Mouse (Mus musculus): ENCODE measurements around the gene Hsf4. TPM values are rescaled to one million over a fixed set of nuclear protein-coding genes. Genes with fewer than 3 reads are reported as not detected.

Hsf4 gene
- 0.08 and 0.17 TPM in 2 replicates for polyA plus RNA-seq (2012; rRNA removed)

GRCm38 (mm10) chr8:105269461-105269947, at the start of gene Hsf4:
Gene Hsf4, plus strand, starts transcription at chr8:105269801.

GRCm38 (mm10) chr8:105224413-105225271, 45.0 kb upstream of the Hsf4 start, which contains the start of gene D230025D16Rik:
Gene D230025D16Rik, plus strand, starts transcription at chr8:105225145.

GRCm38 (mm10) chr8:105254966-105255350, 14.6 kb upstream of the Hsf4 start, which contains the start of gene B3gnt9:
Gene B3gnt9, minus strand, starts transcription at chr8:105255153.

GRCm38 (mm10) chr8:105264024-105264982, 5.3 kb upstream of the Hsf4 start, which contains the start of the genes Tradd and Fbxl8:
Gene Tradd, minus strand, starts transcription at chr8:105264609.
Gene Fbxl8, plus strand, starts transcription at chr8:105264648.

GRCm38 (mm10) chr8:105275840-105276239, 6.2 kb downstream of the Hsf4 start, which contains the start of gene Nol3:
Gene Nol3, plus strand, starts transcription at chr8:105276140.

GRCm38 (mm10) chr8:105289805-105290460, 20.3 kb downstream of the Hsf4 start, which contains the start of gene 4931428F04Rik:
Gene 4931428F04Rik, minus strand, starts transcription at chr8:105289864.

GRCm38 (mm10) chr8:105295895-105296573, 26.4 kb downstream of the Hsf4 start, which contains the start of gene Exoc3l:
Gene Exoc3l, minus strand, starts transcription at chr8:105296101.

GRCm38 (mm10) chr8:105297511-105298192, 28.1 kb downstream of the Hsf4 start, which contains the start of gene E2f4:
Gene E2f4, plus strand, starts transcription at chr8:105297663.

GRCm38 (mm10) chr8:105305211-105306145, 35.9 kb downstream of the Hsf4 start, which contains the start of gene Elmo3:
Gene Elmo3, plus strand, starts transcription at chr8:105305601.

Other genes starting within 250 kb of the Hsf4 start
- 30.4 and 58.8 TPM in 2 replicates for gene Ces3a, start 221.2 kb upstream of the Hsf4 start, polyA plus RNA-seq (2012; rRNA removed)
- gene Ces3b, start 186.0 kb upstream of the Hsf4 start, polyA plus RNA-seq (2012; rRNA removed), result 0.06 and 0.16 TPM in 2 replicates
- 0.14 and 0.16 TPM in 2 replicates for gene Ces4a, start 138.0 kb upstream of the Hsf4 start, polyA plus RNA-seq (2012; rRNA removed)
- gene Cbfb, start 99.1 kb upstream of the Hsf4 start, polyA plus RNA-seq (2012; rRNA removed), result 7.7 and 8.9 TPM in 2 replicates
- gene D230025D16Rik, start 44.7 kb upstream of the Hsf4 start, polyA plus RNA-seq (2012; rRNA removed), result 24.2 and 26.1 TPM in 2 replicates
- 2.0 TPM in 2 replicates for gene B3gnt9, start 14.6 kb upstream of the Hsf4 start, polyA plus RNA-seq (2012; rRNA removed)
- 7.9 and 8.0 TPM in 2 replicates for gene Tradd, start 5.2 kb upstream of the Hsf4 start, polyA plus RNA-seq (2012; rRNA removed)
- gene Fbxl8, start 5.2 kb upstream of the Hsf4 start, polyA plus RNA-seq (2012; rRNA removed), result 1.6 and 1.8 TPM in 2 replicates
- 0.02 TPM in 2 replicates for gene Nol3, start 6.3 kb downstream of the Hsf4 start, polyA plus RNA-seq (2012; rRNA removed)
- 1.1 and 1.5 TPM in 2 replicates for gene 4931428F04Rik, start 20.1 kb downstream of the Hsf4 start, polyA plus RNA-seq (2012; rRNA removed)
- 7.6 and 9.2 TPM in 2 replicates for gene Exoc3l, start 26.3 kb downstream of the Hsf4 start, polyA plus RNA-seq (2012; rRNA removed)
- 121 and 133 TPM in 2 replicates for gene E2f4, start 27.9 kb downstream of the Hsf4 start, polyA plus RNA-seq (2012; rRNA removed)
- gene Elmo3, start 35.8 kb downstream of the Hsf4 start, polyA plus RNA-seq (2012; rRNA removed), result 10.1 and 10.5 TPM in 2 replicates
- gene Lrrc29, start 56.5 kb downstream of the Hsf4 start, polyA plus RNA-seq (2012; rRNA removed), result 6.1 and 8.6 TPM in 2 replicates
- gene Tmem208, start 56.6 kb downstream of the Hsf4 start, polyA plus RNA-seq (2012; rRNA removed), result 55.7 and 58.3 TPM in 2 replicates
- 4.5 and 5.2 TPM in 2 replicates for gene Fhod1, start 78.2 kb downstream of the Hsf4 start, polyA plus RNA-seq (2012; rRNA removed)
- gene Slc9a5, start 79.0 kb downstream of the Hsf4 start, polyA plus RNA-seq (2012; rRNA removed), result 0.91 and 1.0 TPM in 2 replicates
- 0.07 and 0.12 TPM in 2 replicates for gene Plekhg4, start 103.5 kb downstream of the Hsf4 start, polyA plus RNA-seq (2012; rRNA removed)
- gene Kctd19, start 143.7 kb downstream of the Hsf4 start, polyA plus RNA-seq (2012; rRNA removed), result 0.01 TPM in 2 replicates
- gene Lrrc36, start 143.8 kb downstream of the Hsf4 start, polyA plus RNA-seq (2012; rRNA removed), result 0.07 and 0.08 TPM in 2 replicates
- 1.7 and 2.6 TPM in 2 replicates for gene Tppp3, start 201.7 kb downstream of the Hsf4 start, polyA plus RNA-seq (2012; rRNA removed)
- 3.3 and 3.8 TPM in 2 replicates for gene Zdhhc1, start 227.1 kb downstream of the Hsf4 start, polyA plus RNA-seq (2012; rRNA removed)
- 0.28 and 0.29 TPM in 2 replicates for gene Hsd11b2, start 249.0 kb downstream of the Hsf4 start, polyA plus RNA-seq (2012; rRNA removed)